Mouse (Mus musculus) bone marrow, adult 2 months (tissue): Measurements from ENCODE around the gene Erc2. TPM values are rescaled to one million over a fixed set of nuclear protein-coding genes. Genes with fewer than 3 reads are reported as not detected.

Experiments used
- H3K27ac ChIP-seq: fragments of 200-500 bp; 2 replicates; pipeline ENCODE4 v1.5.1; 2012; ENCODE audit warnings: low read depth, mild to moderate bottlenecking, control low read depth, inconsistent platforms, low read length; ENCODE audit not compliant: control insufficient read depth, poor library complexity, insufficient read depth
- H3K4me1 ChIP-seq: fragments of 200-500 bp; 2 replicates; pipeline ENCODE4 v1.6.1; 2011; ENCODE audit warnings: low read length; ENCODE audit not compliant: control insufficient read depth, insufficient read depth
- H3K4me3 ChIP-seq: fragments of 200-500 bp; replicated peaks from 2 replicates; pipeline ENCODE3; 2011; ENCODE audit warnings: mild to moderate bottlenecking, low read depth, low read length, control low read depth; ENCODE audit not compliant: control insufficient read depth
- CTCF ChIP-seq: fragments of 200-500 bp; IDR thresholded peaks from 2 replicates; pipeline ENCODE4 v1.5.1; 2011; ENCODE audit warnings: low read length, control low read depth; ENCODE audit not compliant: control insufficient read depth, insufficient read depth
- POLR2A ChIP-seq: fragments of 200-500 bp; IDR thresholded peaks from 2 replicates; pipeline ENCODE4 v1.6.1; 2011; ENCODE audit warnings: low read depth, mild to moderate bottlenecking, control low read depth, low read length, borderline replicate concordance; ENCODE audit not compliant: control insufficient read depth
- WGBS: fragments of 180-500 bp; shearing (Covaris S2); methylation state at CpG from one replicate; pipeline ENCODE4 v1.1.7; 2018; 5-methylcytosine and 5-hydroxymethylcytosine counted together
- polyA plus RNA-seq: library from polyadenylated mRNA; stranded (reverse); fragments of >200 nt; gene quantifications from 2 replicates; pipeline ENCODE4 v1.2.4, GENCODE M21; 2011; ENCODE audit warnings: low replicate concordance; ENCODE audit not compliant: missing spikeins, insufficient read depth, insufficient read length

Erc2 gene
- polyA plus RNA-seq, 1 experiment: not detected

- WGBS: 54% methylated on average over 8 of the region's 8 CpGs
- TF ChIP-seq POLR2A: no peak
- TF ChIP-seq CTCF: no peak
- no peaks in the 10 kb centered on the region for H3K4me1 ChIP-seq
These were observed 652 bp upstream of the Erc2 start for GRCm38 (mm10) chr14:27621576-27621975.

GRCm38 (mm10) chr14:27622923-27623219 is 643 bp downstream of the Erc2 start:
- no peak for TF ChIP-seq CTCF
- TF ChIP-seq POLR2A: no peak
- H3K4me1 ChIP-seq: no peaks in the 10 kb centered on the region
- 3% methylated on average over 6 of the region's 6 CpGs for WGBS
- H3K4me3 ChIP-seq: no peak overlapping the region
- H3K27ac ChIP-seq: no peak overlapping the region

More at GRCm38 (mm10) chr14:27621576-27621975, 652 bp upstream of the Erc2 start:
- H3K27ac ChIP-seq: no peak overlapping the region
- no peak overlapping the region for H3K4me3 ChIP-seq

- TF ChIP-seq POLR2A (no peak), CTCF (no peak)
- whole genome bisulfite sequencing: 20% methylated on average over 10 of the region's 10 CpGs
- H3K4me3 ChIP-seq: no peak overlapping the region
These were observed 1.1 kb downstream of the Erc2 start for GRCm38 (mm10) chr14:27623368-27623767.

GRCm38 (mm10) chr14:27628701-27629100 is 6.5 kb downstream of the Erc2 start:
- TF ChIP-seq CTCF (no peak), POLR2A (no peak)

More at GRCm38 (mm10) chr14:27623368-27623767, 1.1 kb downstream of the Erc2 start:
- no peak overlapping the region for H3K27ac ChIP-seq
- H3K4me1 ChIP-seq: no peaks in the 10 kb centered on the region

GRCm38 (mm10) chr14:27629369-27630012 is 7.3 kb downstream of the Erc2 start:
- 79% methylated on average over 5 of the region's 5 CpGs for WGBS
- H3K4me1 ChIP-seq: no peaks in the 10 kb centered on the region
- TF ChIP-seq CTCF (no peak), POLR2A (no peak)
- H3K27ac ChIP-seq: no peak overlapping the region
- no peak overlapping the region for H3K4me3 ChIP-seq

More at GRCm38 (mm10) chr14:27628701-27629100, 6.5 kb downstream of the Erc2 start:
- Histone ChIP-seq H3K27ac (no peak overlapping the region), H3K4me3 (no peak overlapping the region), H3K4me1 (no peaks in the 10 kb centered on the region)
- 69% methylated on average over 10 of the region's 10 CpGs for WGBS

GRCm38 (mm10) chr14:27630973-27631640 is 8.9 kb downstream of the Erc2 start:
- Histone ChIP-seq H3K4me3 (no peak overlapping the region), H3K4me1 (no peaks in the 10 kb centered on the region), H3K27ac (no peak overlapping the region)
- 79% methylated on average over 9 of the region's 9 CpGs for WGBS
- TF ChIP-seq CTCF (no peak), POLR2A (no peak)

- 71% methylated on average over 6 of the region's 6 CpGs for WGBS
- no peak overlapping the region for H3K27ac ChIP-seq
- H3K4me1 ChIP-seq: no peaks in the 10 kb centered on the region
- TF ChIP-seq CTCF (no peak), POLR2A (no peak)
- H3K4me3 ChIP-seq: no peak overlapping the region
These were observed 12.5 kb downstream of the Erc2 start for GRCm38 (mm10) chr14:27634761-27635160.

GRCm38 (mm10) chr14:27636556-27636955 is 14.3 kb downstream of the Erc2 start:
- TF ChIP-seq POLR2A (no peak), CTCF (no peak)
- Histone ChIP-seq H3K4me3 (no peak overlapping the region), H3K27ac (no peak overlapping the region), H3K4me1 (no peaks in the 10 kb centered on the region)
- 61% methylated on average over 2 of the region's 2 CpGs for WGBS

GRCm38 (mm10) chr14:27641382-27641781 is 19.2 kb downstream of the Erc2 start:
- Histone ChIP-seq H3K4me1 (no peaks in the 10 kb centered on the region), H3K4me3 (no peak overlapping the region), H3K27ac (no peak overlapping the region)
- WGBS: 71% methylated on average over 3 of the region's 3 CpGs
- TF ChIP-seq CTCF (no peak), POLR2A (no peak)
